Mouse (Mus musculus) heart, embryonic 12.5 days (tissue): ENCODE data around the gene Nlgn3. TPM values are rescaled to one million over a fixed set of nuclear protein-coding genes. Genes with fewer than 3 reads are reported as not detected.

ENCODE experiments used
- ATAC-seq: fragments of 200-750 bp; cut with Nextera tagmentation; 2 replicates; pipeline ENCODE4 v1.8.0; 2017; ENCODE audit warnings: moderate TSS enrichment, moderate library complexity; ENCODE audit not compliant: insufficient number of reproducible peaks, low FRiP score
- H3K27ac ChIP-seq: fragments of 300-500 bp; sonication (generic); 2 replicates; pipeline ENCODE4 v1.5.1; 2016; ENCODE audit warnings: mild to moderate bottlenecking, moderate library complexity; ENCODE audit not compliant: poor library complexity, severe bottlenecking
- H3K27me3 ChIP-seq: fragments of 300-500 bp; sonication (generic); replicated peaks from 2 replicates; pipeline ENCODE4 v1.6.1; 2016; ENCODE audit warnings: mild to moderate bottlenecking, moderate library complexity
- H3K36me3 ChIP-seq: fragments of 300-500 bp; sonication (generic); 2 replicates; pipeline ENCODE4 v1.6.1; 2016; ENCODE audit warnings: mild to moderate bottlenecking, moderate library complexity
- H3K4me1 ChIP-seq: fragments of 300-500 bp; sonication (generic); replicated peaks from 2 replicates; pipeline ENCODE4 v1.6.1; 2016; ENCODE audit warnings: mild to moderate bottlenecking
- H3K4me2 ChIP-seq: fragments of 300-500 bp; sonication (generic); 2 replicates; pipeline ENCODE4 v1.6.1; 2016; ENCODE audit warnings: mild to moderate bottlenecking, moderate library complexity
- H3K4me3 ChIP-seq: fragments of 300-500 bp; sonication (generic); 2 replicates; pipeline ENCODE4 v1.5.1; 2016; ENCODE audit warnings: mild to moderate bottlenecking
- H3K9ac ChIP-seq: fragments of 300-500 bp; sonication (generic); 2 replicates; pipeline ENCODE4 v1.6.1; 2016; ENCODE audit warnings: mild to moderate bottlenecking, moderate library complexity
- H3K9me3 ChIP-seq: fragments of 300-500 bp; sonication (generic); replicated peaks from 2 replicates; pipeline ENCODE4 v1.6.1; 2016; ENCODE audit warnings: mild to moderate bottlenecking, moderate library complexity
- WGBS: fragments of 180-500 bp; shearing (Covaris S2); methylation state at CpG from one replicate; pipeline ENCODE4 v1.1.7; 2016; 5-methylcytosine and 5-hydroxymethylcytosine counted together
- polyA plus RNA-seq: library from polyadenylated mRNA; unstranded; fragments of >200 nt; fragmentation: Nextera tagmentation; extraction: Ambion mirVana; gene quantifications from 2 replicates; pipeline ENCODE4 v1.2.1, GENCODE M21; 2016

Gene Nlgn3
- polyA plus RNA-seq, 1 experiment from 2014 or later = 2.2 TPM

- Histone ChIP-seq H3K9me3 (no peaks in the 10 kb centered on the region), H3K4me3 (peak overlapping the region; percentile 43), H3K27me3 (0 out of 2 replicates have a peak, but pooled peaks cover 13% of the 10 kb centered on the region), H3K27ac (0 out of 2 replicates have a peak overlapping the region, but pooled peaks have one; percentile 27), H3K36me3 (peaks cover 20% of the 10 kb centered on the region), H3K9ac (peak overlapping the region; percentile 50; the same call in 1 of the 2 replicates), H3K4me2 (peak overlapping the region; percentile 69), H3K4me1 (peaks cover 18% of the 10 kb centered on the region; the same call in 1 of the 2 replicates)
- WGBS = 38% methylated on average over 13 of the region's 13 CpGs
- 0 out of 2 replicates have a peak, but pooled peaks have one; percentile 18 for ATAC-seq
Observed at GRCm38 (mm10) chrX:101300427-101301030, 1.6 kb downstream of the Nlgn3 start.

DNA sequence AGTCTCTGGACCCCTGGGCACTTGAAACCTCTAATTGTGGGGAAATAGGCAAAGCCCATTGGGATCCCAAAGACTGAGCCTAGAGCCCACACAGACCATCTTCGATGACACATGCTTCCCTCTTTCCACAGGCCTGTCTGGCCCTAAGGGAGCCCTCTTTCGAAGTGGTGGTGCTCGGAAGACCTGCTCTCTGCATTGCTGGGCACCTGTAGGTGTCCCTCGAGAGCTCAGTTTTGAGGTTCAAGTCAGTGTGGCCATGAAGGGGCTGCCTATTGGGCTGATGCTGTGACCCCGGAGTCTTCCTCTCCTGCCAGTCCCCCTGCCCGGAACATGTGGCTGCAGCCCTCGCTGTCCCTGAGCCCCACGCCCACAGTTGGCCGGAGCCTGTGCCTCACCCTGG is 2.7 kb downstream of the Nlgn3 start:
- no peak overlapping the region for H3K4me2 ChIP-seq
- no peak overlapping the region for H3K4me3 ChIP-seq
- peaks cover 23% of the 10 kb centered on the region for H3K27me3 ChIP-seq
- ATAC-seq = no peak
- H3K9ac ChIP-seq = no peak overlapping the region
- no peaks in the 10 kb centered on the region for H3K9me3 ChIP-seq
- H3K4me1 ChIP-seq = peaks cover 18% of the 10 kb centered on the region; the same call in 1 of the 2 replicates
- WGBS = 81% methylated on average over 9 of the region's 9 CpGs
- peaks cover 10% of the 10 kb centered on the region; the same call in 1 of the 2 replicates for H3K36me3 ChIP-seq
- H3K27ac ChIP-seq = no peak overlapping the region

DNA sequence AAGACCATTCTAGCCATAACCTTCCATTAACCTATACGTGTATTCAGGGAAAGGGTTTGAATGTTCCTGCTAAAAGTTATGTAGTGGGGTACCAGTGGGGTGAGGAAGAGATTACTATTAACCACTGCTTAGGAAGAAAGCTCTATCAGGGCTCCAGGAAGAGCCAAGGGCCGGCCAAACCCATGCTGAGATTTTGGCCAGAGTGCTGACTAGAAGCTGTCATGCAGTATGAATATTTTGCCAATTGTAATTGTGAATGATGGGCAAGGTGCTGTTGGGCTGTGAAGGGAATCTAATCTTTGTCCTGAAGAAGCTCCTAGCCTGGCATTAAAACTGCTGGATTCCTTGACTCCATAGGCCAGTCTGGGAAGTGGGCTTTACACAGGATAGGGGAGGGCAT is 5.7 kb downstream of the Nlgn3 start:
- Histone ChIP-seq H3K4me2 (no peak overlapping the region), H3K36me3 (no peaks in the 10 kb centered on the region), H3K9me3 (no peaks in the 10 kb centered on the region), H3K27ac (no peak overlapping the region), H3K4me3 (no peak overlapping the region), H3K4me1 (peaks cover 9% of the 10 kb centered on the region; the same call in 1 of the 2 replicates), H3K9ac (no peak overlapping the region), H3K27me3 (peaks cover 27% of the 10 kb centered on the region)
- no peak for ATAC-seq
- WGBS = 45% methylated on average over 2 of the region's 2 CpGs

DNA sequence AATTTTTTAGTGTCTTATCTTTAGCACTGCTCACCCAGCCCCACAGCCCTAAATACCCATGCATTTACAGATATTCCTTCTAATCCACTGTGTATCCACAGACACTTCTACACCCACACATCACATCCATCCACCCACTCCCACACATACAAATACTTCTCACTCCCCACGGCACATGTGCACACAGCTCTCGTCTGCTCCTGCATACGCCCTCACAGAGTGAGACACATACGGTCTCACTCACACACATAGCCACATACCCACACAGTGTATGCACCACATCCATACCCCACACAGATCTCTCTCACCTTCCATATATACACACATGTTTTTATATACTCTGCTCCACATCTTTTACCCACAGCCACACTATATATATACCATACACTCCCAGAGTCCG is 10.3 kb downstream of the Nlgn3 start:
- H3K9me3 ChIP-seq = no peaks in the 10 kb centered on the region
- no peak for ATAC-seq

GRCm38 (mm10) chrX:101313625-101314359 is 14.8 kb downstream of the Nlgn3 start:
- H3K4me3 ChIP-seq = no peak overlapping the region
- no peaks in the 10 kb centered on the region for H3K4me1 ChIP-seq
- no peaks in the 10 kb centered on the region for H3K36me3 ChIP-seq
- WGBS = 41% methylated on average over 6 of the region's 6 CpGs
- H3K27me3 ChIP-seq = peaks cover 24% of the 10 kb centered on the region
- no peaks in the 10 kb centered on the region for H3K9me3 ChIP-seq
- no peak overlapping the region for H3K4me2 ChIP-seq
- no peak for ATAC-seq
- no peak overlapping the region for H3K27ac ChIP-seq
- H3K9ac ChIP-seq = no peak overlapping the region

More for the DNA sequence above, 10.3 kb downstream of the Nlgn3 start:
- H3K36me3 ChIP-seq = no peaks in the 10 kb centered on the region
- H3K4me3 ChIP-seq = no peak overlapping the region
- H3K4me1 ChIP-seq = no peaks in the 10 kb centered on the region
- no peak overlapping the region for H3K4me2 ChIP-seq
- 83% methylated on average over 5 of the region's 5 CpGs for WGBS
- H3K27ac ChIP-seq = no peak overlapping the region
- H3K27me3 ChIP-seq = peaks cover 26% of the 10 kb centered on the region
- no peak overlapping the region for H3K9ac ChIP-seq

GRCm38 (mm10) chrX:101319775-101320174 is 20.8 kb downstream of the Nlgn3 start:
- no peak for ATAC-seq
- H3K9me3 ChIP-seq = no peaks in the 10 kb centered on the region
- WGBS = 84% methylated on average over 12 of the region's 12 CpGs

GRCm38 (mm10) chrX:101325989-101326899 is 27.3 kb downstream of the Nlgn3 start:
- H3K36me3 ChIP-seq = no peaks in the 10 kb centered on the region
- no peaks in the 10 kb centered on the region for H3K9me3 ChIP-seq
- no peaks in the 10 kb centered on the region; the same call in 1 of the 2 replicates for H3K27me3 ChIP-seq
- ATAC-seq = no peak
- no peak overlapping the region for H3K4me2 ChIP-seq
- 30% methylated on average over 8 of the region's 8 CpGs for WGBS
- no peak overlapping the region for H3K9ac ChIP-seq
- no peak overlapping the region for H3K4me3 ChIP-seq
- no peak overlapping the region for H3K27ac ChIP-seq
- H3K4me1 ChIP-seq = peaks cover 9% of the 10 kb centered on the region; the same call in 1 of the 2 replicates

More at GRCm38 (mm10) chrX:101319775-101320174, 20.8 kb downstream of the Nlgn3 start:
- peaks cover 20% of the 10 kb centered on the region; the same call in 1 of the 2 replicates for H3K27me3 ChIP-seq
- H3K4me1 ChIP-seq = no peaks in the 10 kb centered on the region
- no peak overlapping the region for H3K4me2 ChIP-seq
- no peak overlapping the region for H3K4me3 ChIP-seq
- no peak overlapping the region for H3K9ac ChIP-seq
- no peak overlapping the region for H3K27ac ChIP-seq
- no peaks in the 10 kb centered on the region for H3K36me3 ChIP-seq

GRCm38 (mm10) chrX:101329372-101330028 is 30.5 kb downstream of the Nlgn3 start:
- Histone ChIP-seq H3K36me3 (no peaks in the 10 kb centered on the region), H3K4me3 (no peak overlapping the region), H3K27me3 (no peaks in the 10 kb centered on the region), H3K9me3 (no peaks in the 10 kb centered on the region), H3K9ac (no peak overlapping the region), H3K4me1 (peaks cover 9% of the 10 kb centered on the region; the same call in 1 of the 2 replicates), H3K4me2 (peak overlapping the region; percentile 31; the same call in 1 of the 2 replicates), H3K27ac (peak overlapping the region; percentile 48; the same call in 1 of the 2 replicates)
- 18% methylated on average over 8 of the region's 10 CpGs for WGBS
- no peak for ATAC-seq

GRCm38 (mm10) chrX:101332031-101332374 is 33.0 kb downstream of the Nlgn3 start:
- 43% methylated on average over 9 of the region's 9 CpGs for WGBS
- no peaks in the 10 kb centered on the region for H3K4me1 ChIP-seq
- ATAC-seq = peak; percentile 12; the same call in 1 of the 2 replicates
- no peaks in the 10 kb centered on the region for H3K36me3 ChIP-seq
- H3K9me3 ChIP-seq = no peaks in the 10 kb centered on the region
- no peaks in the 10 kb centered on the region for H3K27me3 ChIP-seq
- H3K4me3 ChIP-seq = peak overlapping the region; percentile 23
- H3K27ac ChIP-seq = peak overlapping the region; percentile 91
- H3K4me2 ChIP-seq = peak overlapping the region; percentile 60
- H3K9ac ChIP-seq = peak overlapping the region; percentile 56; the same call in 1 of the 2 replicates
